Mouse (Mus musculus): ENCODE results near the gene Stk39.

DNA sequence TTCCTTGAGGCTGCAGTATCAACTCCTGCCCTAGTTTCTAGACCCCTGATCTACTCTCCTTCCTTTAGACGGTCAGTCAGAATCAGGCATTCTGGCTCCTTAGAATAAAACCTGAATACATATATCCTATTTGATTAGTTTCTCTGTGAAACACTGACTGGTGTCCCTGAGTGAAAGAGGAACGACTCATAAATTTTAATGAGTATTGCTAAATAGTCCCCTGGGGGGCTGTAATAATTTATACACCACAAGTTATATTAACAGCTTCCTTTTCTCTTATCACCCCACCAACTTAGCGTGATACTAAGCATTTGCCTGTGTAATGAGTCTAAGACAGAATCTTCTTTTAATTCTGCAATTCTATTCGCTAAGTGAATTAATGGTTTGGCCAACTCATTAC, 30.7 kb upstream of the Stk39 start:
- no peak for TF ChIP-seq EP300 (IDR thresholded peaks at IDR 0.05)
- no peak for TF ChIP-seq CTCF (IDR thresholded peaks at IDR 0.05)

Measured in lung, postnatal 0 days (tissue).